Mouse (Mus musculus): ENCODE data around the gene Ndufc2. TPM values are rescaled to one million over a fixed set of nuclear protein-coding genes. Genes with fewer than 3 reads are reported as not detected.

The Ndufc2 gene
- polyA plus RNA-seq (2011; ENCODE audit: insufficient read length, low read depth, missing spikeins) = 114 and 124 TPM in 2 replicates

- H3K4me3 ChIP-seq (ENCODE audit: insufficient read depth, low read length) = peak within 1 kb of the TSS; percentile 84
- peak within 1 kb of the TSS; percentile 13; the same call in 1 of the 2 replicates for H3K27ac ChIP-seq (ENCODE audit: insufficient read depth, low read length)
- H3K4me1 ChIP-seq (ENCODE audit: control insufficient read depth, insufficient read depth, low read length) = peaks cover 6% of the 10 kb centered on the region
- TF ChIP-seq CTCF (IDR thresholded peaks at IDR 0.05; ENCODE audit: borderline replicate concordance, insufficient read depth, low read length) (no peak), POLR2A (IDR thresholded peaks at IDR 0.05; ENCODE audit: low read depth, low read length) (peak; percentile 98)
Measured at GRCm38 (mm10) chr7:97399960-97400715, at the start of gene Ndufc2. Ndufc2 (plus strand) TSS chr7:97400003.

GRCm38 (mm10) chr7:97350891-97351290 is 48.9 kb upstream of the Ndufc2 start:
- Histone ChIP-seq H3K4me1 (ENCODE audit: control insufficient read depth, insufficient read depth, low read length) (no peaks in the 10 kb centered on the region), H3K4me3 (ENCODE audit: insufficient read depth, low read length) (no peak overlapping the region), H3K27ac (ENCODE audit: insufficient read depth, low read length) (no peak overlapping the region)
- TF ChIP-seq POLR2A (IDR thresholded peaks at IDR 0.05; ENCODE audit: low read depth, low read length) = no peak
- TF ChIP-seq CTCF (IDR thresholded peaks at IDR 0.05; ENCODE audit: borderline replicate concordance, insufficient read depth, low read length) = no peak

- no peak overlapping the region for H3K27ac ChIP-seq (ENCODE audit: insufficient read depth, low read length)
- H3K4me1 ChIP-seq (ENCODE audit: control insufficient read depth, insufficient read depth, low read length) = no peaks in the 10 kb centered on the region
- H3K4me3 ChIP-seq (ENCODE audit: insufficient read depth, low read length) = no peak overlapping the region
- TF ChIP-seq CTCF (IDR thresholded peaks at IDR 0.05; ENCODE audit: borderline replicate concordance, insufficient read depth, low read length) = no peak
- TF ChIP-seq POLR2A (IDR thresholded peaks at IDR 0.05; ENCODE audit: low read depth, low read length) = no peak
Measured at GRCm38 (mm10) chr7:97351792-97352513, 47.9 kb upstream of the Ndufc2 start.

- Histone ChIP-seq H3K4me3 (ENCODE audit: insufficient read depth, low read length) (no peak overlapping the region), H3K4me1 (ENCODE audit: control insufficient read depth, insufficient read depth, low read length) (no peaks in the 10 kb centered on the region), H3K27ac (ENCODE audit: insufficient read depth, low read length) (no peak overlapping the region)
- TF ChIP-seq POLR2A (IDR thresholded peaks at IDR 0.05; ENCODE audit: low read depth, low read length) (no peak), CTCF (IDR thresholded peaks at IDR 0.05; ENCODE audit: borderline replicate concordance, insufficient read depth, low read length) (no peak)
Measured at GRCm38 (mm10) chr7:97353356-97353755, 46.4 kb upstream of the Ndufc2 start.

- Histone ChIP-seq H3K4me3 (ENCODE audit: insufficient read depth, low read length) (no peak overlapping the region), H3K27ac (ENCODE audit: insufficient read depth, low read length) (no peak overlapping the region), H3K4me1 (ENCODE audit: control insufficient read depth, insufficient read depth, low read length) (no peaks in the 10 kb centered on the region)
- TF ChIP-seq CTCF (IDR thresholded peaks at IDR 0.05; ENCODE audit: borderline replicate concordance, insufficient read depth, low read length) (no peak), POLR2A (IDR thresholded peaks at IDR 0.05; ENCODE audit: low read depth, low read length) (no peak)
Measured at GRCm38 (mm10) chr7:97355068-97355841, 44.5 kb upstream of the Ndufc2 start.

- no peak overlapping the region for H3K27ac ChIP-seq (ENCODE audit: insufficient read depth, low read length)
- H3K4me3 ChIP-seq (ENCODE audit: insufficient read depth, low read length) = no peak overlapping the region
- TF ChIP-seq CTCF (IDR thresholded peaks at IDR 0.05; ENCODE audit: borderline replicate concordance, insufficient read depth, low read length) (no peak), POLR2A (IDR thresholded peaks at IDR 0.05; ENCODE audit: low read depth, low read length) (no peak)
- H3K4me1 ChIP-seq (ENCODE audit: control insufficient read depth, insufficient read depth, low read length) = no peaks in the 10 kb centered on the region
Measured at GRCm38 (mm10) chr7:97356253-97356652, 43.5 kb upstream of the Ndufc2 start.

GRCm38 (mm10) chr7:97356875-97357276 is 42.9 kb upstream of the Ndufc2 start:
- no peak overlapping the region for H3K4me3 ChIP-seq (ENCODE audit: insufficient read depth, low read length)
- no peak for TF ChIP-seq CTCF (IDR thresholded peaks at IDR 0.05; ENCODE audit: borderline replicate concordance, insufficient read depth, low read length)
- no peak for TF ChIP-seq POLR2A (IDR thresholded peaks at IDR 0.05; ENCODE audit: low read depth, low read length)

GRCm38 (mm10) chr7:97357840-97358239 is 42.0 kb upstream of the Ndufc2 start:
- H3K27ac ChIP-seq (ENCODE audit: insufficient read depth, low read length) = no peak overlapping the region
- no peaks in the 10 kb centered on the region for H3K4me1 ChIP-seq (ENCODE audit: control insufficient read depth, insufficient read depth, low read length)
- H3K4me3 ChIP-seq (ENCODE audit: insufficient read depth, low read length) = no peak overlapping the region
- no peak for TF ChIP-seq POLR2A (IDR thresholded peaks at IDR 0.05; ENCODE audit: low read depth, low read length)
- TF ChIP-seq CTCF (IDR thresholded peaks at IDR 0.05; ENCODE audit: borderline replicate concordance, insufficient read depth, low read length) = no peak

More at GRCm38 (mm10) chr7:97356875-97357276, 42.9 kb upstream of the Ndufc2 start:
- no peak overlapping the region for H3K27ac ChIP-seq (ENCODE audit: insufficient read depth, low read length)
- no peaks in the 10 kb centered on the region for H3K4me1 ChIP-seq (ENCODE audit: control insufficient read depth, insufficient read depth, low read length)

DNA sequence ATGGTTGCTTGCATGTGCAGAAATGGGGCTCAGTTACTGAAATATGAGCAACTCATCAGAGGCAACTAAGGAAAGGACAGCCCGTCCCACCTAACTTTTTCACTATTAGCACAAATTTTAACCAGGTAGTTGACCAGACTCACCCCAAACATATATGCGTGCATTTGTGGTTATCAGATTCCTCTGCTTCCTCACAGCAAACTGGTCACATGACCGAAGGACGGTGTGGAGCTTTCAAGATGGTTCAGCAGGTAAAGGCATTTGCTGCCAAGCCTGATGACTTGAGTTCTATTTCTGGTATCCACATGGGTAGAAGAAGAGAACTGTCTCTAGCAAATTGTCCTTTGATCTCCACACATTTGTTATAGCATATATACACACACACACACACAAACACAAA is 41.5 kb upstream of the Ndufc2 start:
- Histone ChIP-seq H3K4me3 (ENCODE audit: insufficient read depth, low read length) (no peak overlapping the region), H3K27ac (ENCODE audit: insufficient read depth, low read length) (no peak overlapping the region), H3K4me1 (ENCODE audit: control insufficient read depth, insufficient read depth, low read length) (no peaks in the 10 kb centered on the region)
- TF ChIP-seq CTCF (IDR thresholded peaks at IDR 0.05; ENCODE audit: borderline replicate concordance, insufficient read depth, low read length) (no peak), POLR2A (IDR thresholded peaks at IDR 0.05; ENCODE audit: low read depth, low read length) (no peak)

All from embryonic fibroblast, embryonic 13.5 days (primary cell).